Mouse (Mus musculus): ENCODE measurements around the gene Foxn2. TPM values are rescaled to one million over a fixed set of nuclear protein-coding genes. Genes with fewer than 3 reads are reported as not detected.
"Not testable (repeated sequence)": the region's sequence is repeated elsewhere in the genome, so short reads cannot be mapped to it uniquely, and the experiment has no call there.

The Foxn2 gene
- polyA plus RNA-seq, 1 experiment from 2014 or later, result 16.2 TPM

DNA sequence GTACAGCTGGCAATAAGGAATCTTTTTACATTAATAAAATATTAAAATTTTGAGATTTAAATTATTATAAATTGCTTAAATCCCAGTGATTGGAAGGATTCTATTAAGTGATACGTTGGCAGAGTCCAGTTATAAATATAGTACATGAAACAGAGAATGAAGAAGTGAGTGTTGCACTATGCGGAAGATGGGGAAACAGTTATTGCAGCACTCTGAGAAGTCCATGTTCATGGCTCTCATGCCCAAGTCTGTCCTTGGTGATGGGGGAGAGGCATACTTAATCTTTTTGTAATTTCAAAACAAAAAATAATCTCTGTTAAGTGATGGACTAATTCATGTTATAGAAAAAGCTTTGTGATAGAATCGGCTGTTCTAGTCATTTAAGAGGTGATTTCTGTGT, 17.6 kb downstream of the Foxn2 start:
- H3K27me3 ChIP-seq (replicated peaks), result no peaks in the 10 kb centered on the region
- no peaks in the 10 kb centered on the region for H3K9me3 ChIP-seq
- no peak overlapping the region for H3K4me3 ChIP-seq (replicated peaks)
- no peaks in the 10 kb centered on the region for H3K36me3 ChIP-seq
- no peaks in the 10 kb centered on the region for H3K4me1 ChIP-seq (replicated peaks)
- no peak overlapping the region for H3K4me2 ChIP-seq (replicated peaks)
- no peak for ATAC-seq
- H3K27ac ChIP-seq, result no peak overlapping the region
- H3K9ac ChIP-seq, result no peak overlapping the region
- WGBS, result 90% methylated on average over 3 of the region's 3 CpGs

GRCm38 (mm10) chr17:88459516-88459915, 19.0 kb downstream of the Foxn2 start:
- WGBS, result 32% methylated on average over 2 of the region's 2 CpGs
- no peaks in the 10 kb centered on the region for H3K4me1 ChIP-seq (replicated peaks)
- ATAC-seq, result peak; percentile 75
- H3K27me3 ChIP-seq (replicated peaks), result no peaks in the 10 kb centered on the region
- H3K9me3 ChIP-seq, result no peaks in the 10 kb centered on the region
- no peak overlapping the region for H3K4me3 ChIP-seq (replicated peaks)
- H3K4me2 ChIP-seq (replicated peaks), result no peak overlapping the region
- no peak overlapping the region for H3K9ac ChIP-seq
- H3K27ac ChIP-seq, result no peak overlapping the region
- no peaks in the 10 kb centered on the region for H3K36me3 ChIP-seq

DNA sequence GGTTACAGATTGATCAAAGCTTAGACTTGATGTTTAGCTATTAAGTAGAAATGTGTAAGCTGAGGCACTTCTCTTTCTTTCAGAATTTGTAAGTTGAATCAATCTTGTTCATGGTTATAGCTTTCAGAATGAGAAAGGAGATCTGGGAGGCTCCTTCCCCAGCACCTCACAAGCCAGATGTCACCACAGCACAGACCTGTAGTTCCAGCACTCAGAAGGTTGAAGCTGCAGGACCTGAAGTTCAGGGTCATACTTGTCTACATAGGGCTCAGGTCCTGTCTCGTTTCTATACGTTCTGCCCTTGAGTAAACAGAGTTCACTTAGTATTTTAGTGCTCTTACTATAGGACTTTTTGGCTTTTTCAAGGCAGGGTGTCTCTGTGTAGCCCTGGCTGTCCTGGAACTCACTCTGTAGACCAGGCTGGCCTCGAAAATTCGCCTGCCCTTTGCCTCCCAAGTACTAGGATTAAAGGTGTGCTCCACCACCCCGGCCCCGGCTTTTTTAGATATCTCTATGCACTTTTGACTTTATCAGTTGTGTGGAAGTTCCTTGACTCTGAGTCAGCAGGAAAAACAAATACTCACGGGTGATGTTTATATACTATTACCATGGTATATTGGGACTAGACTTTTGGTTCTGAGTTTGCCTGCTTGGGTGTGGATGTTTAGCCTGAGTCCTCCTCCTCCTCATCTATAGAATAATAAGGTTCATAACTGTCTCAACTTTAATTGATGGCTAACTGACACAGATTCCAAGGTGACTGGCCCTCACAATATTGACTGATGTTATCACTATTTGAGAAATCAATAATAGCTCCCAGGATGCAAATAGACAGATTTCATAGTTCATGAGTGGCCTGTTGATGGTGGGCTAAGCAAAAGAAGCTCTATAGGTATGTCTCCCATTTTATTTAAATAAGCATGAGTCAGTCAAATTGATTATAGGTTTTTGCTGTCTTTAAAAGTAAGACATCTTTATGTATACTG, 19.7 kb downstream of the Foxn2 start:
- Histone ChIP-seq H3K4me2 (replicated peaks) (no peak overlapping the region), H3K27me3 (replicated peaks) (no peaks in the 10 kb centered on the region), H3K9me3 (no peaks in the 10 kb centered on the region), H3K27ac (no peak overlapping the region), H3K4me3 (replicated peaks) (no peak overlapping the region), H3K36me3 (no peaks in the 10 kb centered on the region), H3K4me1 (replicated peaks) (no peaks in the 10 kb centered on the region), H3K9ac (no peak overlapping the region)
- peak; percentile 80 for ATAC-seq
- WGBS, result 57% methylated on average over 7 of the region's 7 CpGs

DNA sequence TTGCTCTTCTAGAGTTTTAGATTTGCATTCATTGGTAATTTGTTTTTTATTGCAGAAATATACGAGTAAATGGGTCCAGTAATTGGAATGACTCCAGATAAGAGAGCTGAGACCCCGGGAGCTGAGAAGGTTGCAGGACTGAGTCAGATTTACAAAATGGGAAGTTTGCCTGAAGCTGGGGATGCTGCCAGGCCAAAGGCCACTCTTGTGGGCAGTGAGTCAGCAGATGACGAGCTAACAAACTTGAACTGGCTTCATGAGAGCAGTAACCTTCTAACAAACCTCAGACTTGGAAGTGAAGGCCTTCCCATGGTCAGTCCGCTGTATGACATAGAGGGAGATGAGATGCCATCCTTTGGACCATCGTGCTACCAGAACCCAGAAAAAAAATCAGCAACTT, 22.1 kb downstream of the Foxn2 start:
- H3K4me2 ChIP-seq (replicated peaks), result no peak overlapping the region
- H3K27me3 ChIP-seq (replicated peaks), result no peaks in the 10 kb centered on the region
- no peak overlapping the region for H3K4me3 ChIP-seq (replicated peaks)
- WGBS, result 72% methylated on average over 5 of the region's 5 CpGs
- no peak for ATAC-seq
- H3K9ac ChIP-seq, result no peak overlapping the region
- H3K9me3 ChIP-seq, result no peaks in the 10 kb centered on the region
- no peaks in the 10 kb centered on the region for H3K4me1 ChIP-seq (replicated peaks)
- H3K36me3 ChIP-seq, result peaks cover 1% of the 10 kb centered on the region
- H3K27ac ChIP-seq, result no peak overlapping the region

- no peak overlapping the region for H3K27ac ChIP-seq
- no peak overlapping the region for H3K4me3 ChIP-seq (replicated peaks)
- H3K4me1 ChIP-seq (replicated peaks), result no peaks in the 10 kb centered on the region
- WGBS, result 35% methylated on average over 1 of the region's 1 CpGs
- H3K9me3 ChIP-seq, result no peaks in the 10 kb centered on the region
- no peak overlapping the region for H3K9ac ChIP-seq
- H3K27me3 ChIP-seq (replicated peaks), result no peaks in the 10 kb centered on the region
- ATAC-seq, result peak; percentile 79
- no peak overlapping the region for H3K4me2 ChIP-seq (replicated peaks)
- peaks cover 18% of the 10 kb centered on the region for H3K36me3 ChIP-seq
These were observed 26.1 kb downstream of the Foxn2 start for GRCm38 (mm10) chr17:88466591-88466990.

- Histone ChIP-seq H3K27ac (no peak overlapping the region), H3K4me2 (replicated peaks) (no peak overlapping the region), H3K36me3 (peaks cover 19% of the 10 kb centered on the region), H3K4me1 (replicated peaks) (no peaks in the 10 kb centered on the region), H3K27me3 (replicated peaks) (no peaks in the 10 kb centered on the region), H3K9ac (no peak overlapping the region), H3K9me3 (no peaks in the 10 kb centered on the region), H3K4me3 (replicated peaks) (no peak overlapping the region)
- ATAC-seq, result no peak
- WGBS, result 93% methylated on average over 6 of the region's 6 CpGs
These were observed 27.2 kb downstream of the Foxn2 start for GRCm38 (mm10) chr17:88467696-88468095.

- WGBS, result 94% methylated on average over 5 of the region's 5 CpGs
- H3K4me2 ChIP-seq (replicated peaks); H3K27me3 ChIP-seq (replicated peaks); H3K9ac ChIP-seq; H3K4me1 ChIP-seq (replicated peaks); H3K4me3 ChIP-seq (replicated peaks); H3K27ac ChIP-seq; ATAC-seq; H3K9me3 ChIP-seq: not testable (repeated sequence)
- H3K36me3 ChIP-seq, result peaks cover 19% of the 10 kb centered on the region
These were observed 28.3 kb downstream of the Foxn2 start for GRCm38 (mm10) chr17:88468655-88469398.

DNA sequence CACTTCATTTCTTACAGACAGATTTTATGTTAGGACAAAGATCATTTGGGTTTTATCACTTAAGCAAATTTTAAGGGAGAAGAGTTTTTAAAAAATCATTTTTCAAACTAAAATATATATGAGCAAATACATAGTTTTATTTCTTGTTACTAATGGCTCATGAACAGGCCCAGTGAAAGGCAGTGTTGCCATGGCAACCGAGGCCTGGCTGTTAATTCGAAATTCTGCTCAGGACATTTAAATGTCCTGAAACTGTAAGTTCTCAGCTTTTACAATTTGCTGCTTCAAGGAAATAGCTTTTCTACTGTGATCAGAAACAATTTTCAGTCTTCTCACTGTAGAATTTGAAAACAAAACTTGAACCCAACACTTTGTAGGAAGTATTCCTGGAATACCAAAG, 33.3 kb downstream of the Foxn2 start:
- no peak overlapping the region for H3K9ac ChIP-seq
- WGBS, result 58% methylated on average over 2 of the region's 2 CpGs
- no peak overlapping the region for H3K4me3 ChIP-seq (replicated peaks)
- H3K9me3 ChIP-seq, result no peaks in the 10 kb centered on the region
- H3K36me3 ChIP-seq, result peaks cover 11% of the 10 kb centered on the region
- H3K27me3 ChIP-seq (replicated peaks), result no peaks in the 10 kb centered on the region
- no peak overlapping the region for H3K27ac ChIP-seq
- ATAC-seq, result no peak
- no peak overlapping the region for H3K4me2 ChIP-seq (replicated peaks)
- H3K4me1 ChIP-seq (replicated peaks), result no peaks in the 10 kb centered on the region

- Histone ChIP-seq H3K4me2 (replicated peaks) (no peak overlapping the region), H3K9ac (no peak overlapping the region), H3K27ac (no peak overlapping the region), H3K9me3 (no peaks in the 10 kb centered on the region), H3K4me1 (replicated peaks) (no peaks in the 10 kb centered on the region), H3K36me3 (no peaks in the 10 kb centered on the region), H3K4me3 (replicated peaks) (no peak overlapping the region), H3K27me3 (replicated peaks) (no peaks in the 10 kb centered on the region)
- 0 out of 2 replicates have a peak, but pooled peaks have one; percentile 25 for ATAC-seq
- WGBS, result 92% methylated on average over 7 of the region's 7 CpGs
These were observed 36.7 kb downstream of the Foxn2 start for GRCm38 (mm10) chr17:88477165-88477564.

- H3K9me3 ChIP-seq, result no peaks in the 10 kb centered on the region
- H3K4me2 ChIP-seq (replicated peaks), result no peak overlapping the region
- no peak overlapping the region for H3K4me3 ChIP-seq (replicated peaks)
- no peaks in the 10 kb centered on the region for H3K4me1 ChIP-seq (replicated peaks)
- no peak overlapping the region for H3K27ac ChIP-seq
- H3K36me3 ChIP-seq, result no peaks in the 10 kb centered on the region
- no peaks in the 10 kb centered on the region for H3K27me3 ChIP-seq (replicated peaks)
- no peak overlapping the region for H3K9ac ChIP-seq
- no peak for ATAC-seq
These were observed 37.2 kb downstream of the Foxn2 start for GRCm38 (mm10) chr17:88477699-88478098.

DNA sequence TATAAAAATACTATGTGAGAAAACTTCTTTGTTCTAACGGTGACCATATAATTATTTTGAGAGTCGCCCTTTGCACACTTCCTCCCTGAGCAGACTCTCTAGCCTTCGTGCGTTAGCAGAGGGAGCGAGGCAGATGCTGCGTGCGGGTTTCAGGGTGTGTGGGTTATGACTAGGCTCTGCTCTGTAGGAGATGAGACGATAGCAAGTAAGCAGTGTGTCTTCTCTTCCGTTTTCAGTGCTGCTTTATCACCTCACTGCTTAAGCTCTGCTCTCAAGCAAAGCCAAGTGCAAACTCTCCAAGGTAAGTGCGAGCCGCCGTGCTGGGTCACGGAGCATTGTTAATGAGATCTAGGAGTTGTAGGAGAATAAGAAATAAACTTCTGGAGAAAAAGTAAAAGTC, 38.5 kb downstream of the Foxn2 start:
- 75% methylated on average over 13 of the region's 13 CpGs for WGBS
- no peak overlapping the region for H3K4me2 ChIP-seq (replicated peaks)
- no peaks in the 10 kb centered on the region for H3K27me3 ChIP-seq (replicated peaks)
- no peak overlapping the region for H3K4me3 ChIP-seq (replicated peaks)
- no peak overlapping the region for H3K9ac ChIP-seq
- no peaks in the 10 kb centered on the region for H3K9me3 ChIP-seq
- no peaks in the 10 kb centered on the region for H3K36me3 ChIP-seq
- no peaks in the 10 kb centered on the region for H3K4me1 ChIP-seq (replicated peaks)
- ATAC-seq, result no peak
- no peak overlapping the region for H3K27ac ChIP-seq

- Histone ChIP-seq H3K27ac (no peak overlapping the region), H3K36me3 (no peaks in the 10 kb centered on the region), H3K4me2 (replicated peaks) (no peak overlapping the region), H3K9me3 (no peaks in the 10 kb centered on the region), H3K27me3 (replicated peaks) (no peaks in the 10 kb centered on the region), H3K4me3 (replicated peaks) (no peak overlapping the region), H3K9ac (no peak overlapping the region), H3K4me1 (replicated peaks) (no peaks in the 10 kb centered on the region)
- WGBS, result 87% methylated on average over 10 of the region's 10 CpGs
- no peak for ATAC-seq
These were observed 39.9 kb downstream of the Foxn2 start for GRCm38 (mm10) chr17:88480369-88480768.

All from intestine, embryonic 15.5 days (tissue).